Mouse (Mus musculus) yolk sac, embryonic 10.5 days (tissue): ENCODE results near the gene Caml.
A peak's percentile ranks its signal among the peaks of the same experiment; 100 is the strongest.
"Not testable (repeated sequence)": the region's sequence is repeated elsewhere in the genome, so short reads cannot be mapped to it uniquely, and the experiment has no call there.

Experiments used
- DNase-seq: peaks from one replicate; pipeline ENCODE4 v3.0.0-alpha.2; 2017; ENCODE audit warnings: low spot score

Gene Caml

GRCm38 (mm10) chr13:55622156-55622648 is 603 bp upstream of the Caml start:
- not testable (repeated sequence) for DNase-seq

- DNase-seq, result peak; percentile 87
Measured at GRCm38 (mm10) chr13:55634639-55635127, 11.9 kb downstream of the Caml start, which contains the start of gene Ddx46. Ddx46 (plus strand) TSS chr13:55635027.

DNA sequence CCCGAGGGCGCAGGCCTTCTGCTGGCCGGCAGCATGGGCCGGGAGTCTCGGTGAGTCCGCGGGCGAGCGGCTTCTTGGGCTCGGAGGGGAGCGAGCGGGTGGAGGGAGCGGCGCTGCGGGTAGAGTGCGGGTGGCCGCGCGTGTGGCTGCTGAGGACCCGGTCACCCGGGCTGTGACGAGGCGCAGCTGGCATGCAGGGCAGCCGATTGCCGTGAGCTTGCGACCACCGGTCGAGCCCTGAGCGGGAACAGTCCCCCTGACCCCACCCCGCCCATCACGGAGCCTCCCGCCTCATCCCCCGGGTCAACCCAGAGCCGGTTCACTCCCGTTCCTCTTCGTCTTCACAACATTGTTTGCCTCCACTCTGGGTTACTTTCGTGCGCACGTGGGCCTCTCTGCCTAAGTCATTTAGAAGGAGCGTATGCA is 12.4 kb downstream of the Caml start:
- DNase-seq, result no peak

GRCm38 (mm10) chr13:55636185-55636983 is 13.6 kb downstream of the Caml start:
- no peak for DNase-seq

- DNase-seq, result peak; percentile 65
Measured at GRCm38 (mm10) chr13:55640480-55640879, 17.7 kb downstream of the Caml start.

GRCm38 (mm10) chr13:55644525-55644924 is 21.7 kb downstream of the Caml start:
- DNase-seq, result no peak

- no peak for DNase-seq
Measured at GRCm38 (mm10) chr13:55650098-55650497, 27.3 kb downstream of the Caml start.

GRCm38 (mm10) chr13:55650980-55651379 is 28.2 kb downstream of the Caml start:
- DNase-seq, result no peak

- no peak for DNase-seq
Measured at GRCm38 (mm10) chr13:55668550-55668949, 45.7 kb downstream of the Caml start.

GRCm38 (mm10) chr13:55672711-55673110 is 49.9 kb downstream of the Caml start:
- DNase-seq, result no peak

DNA sequence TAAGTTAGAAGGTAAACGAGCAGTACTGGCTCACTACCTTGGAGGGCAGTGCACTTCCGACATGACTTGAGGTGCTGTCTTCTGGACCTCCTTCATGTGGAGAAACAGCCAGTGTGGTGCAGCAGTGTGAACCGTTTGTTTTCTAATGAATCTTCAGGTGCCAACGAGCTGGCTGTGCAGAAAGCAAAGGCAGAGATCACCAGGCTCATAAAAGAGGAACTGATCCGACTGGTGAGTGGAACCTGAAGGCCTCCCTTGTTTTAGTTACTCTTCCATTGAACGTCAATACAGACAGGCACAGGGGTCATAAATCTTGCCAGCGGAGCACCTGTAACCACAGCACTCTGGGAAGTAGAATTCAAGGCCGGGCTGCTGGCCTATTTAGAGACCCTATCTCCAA is 54.6 kb downstream of the Caml start:
- DNase-seq, result no peak
